Mouse (Mus musculus) bone marrow macrophage, adult 2 months (primary cell): ENCODE measurements at regions not wholly inside any gene's neighbourhood (a gene's known extent, or its start where the extent isn't known, plus 50 kb on each side); places are given as distances from the start of the nearest gene placed in this dataset.

Experiments
- CTCF ChIP-seq: IDR thresholded peaks from 2 replicates; pipeline ENCODE4 v1.5.1; 2012; ENCODE audit warnings: low read depth, mild to moderate bottlenecking, low read length, moderate library complexity
- POLR2A ChIP-seq: IDR thresholded peaks from 2 replicates; pipeline ENCODE4 v1.6.1; 2012; ENCODE audit warnings: mild to moderate bottlenecking, low read depth, low read length, borderline replicate concordance

DNA sequence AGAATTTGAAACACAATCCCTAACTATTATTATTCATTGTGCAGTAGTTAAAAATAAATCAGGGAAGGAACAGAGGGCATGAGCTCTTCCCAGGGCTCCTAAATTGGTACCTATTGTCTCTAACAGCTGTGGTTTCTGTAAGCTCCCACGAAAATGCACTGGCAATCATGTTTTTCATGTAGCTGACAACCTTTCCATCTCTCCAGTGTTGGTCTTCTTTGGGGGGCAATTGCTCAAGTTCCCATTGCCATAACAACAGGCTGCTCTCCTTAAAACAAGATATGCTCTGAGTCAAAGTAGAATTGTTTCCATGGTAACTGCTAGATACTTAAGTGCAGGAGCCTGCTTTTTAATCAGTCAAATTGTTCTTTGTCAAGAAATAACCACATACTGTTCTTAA is 322.7 kb downstream of the Fam198b start:
- TF ChIP-seq CTCF (no peak), POLR2A (no peak)
